Mouse (Mus musculus): ENCODE measurements around the gene Caap1. TPM values are rescaled to one million over a fixed set of nuclear protein-coding genes. Genes with fewer than 3 reads are reported as not detected.

Caap1 gene
- 29.1 TPM for polyA plus RNA-seq (2014; fragmentation: Illumina TruSeq; extraction: RNeasy Lipid Tissue Mini Kit (QIAGEN cat#74804); ENCODE audit: low read depth, low replicate concordance)

GRCm38 (mm10) chr4:94556265-94557054 is at the start of gene Caap1, which contains the start of gene Gm10306:
Caap1 (minus strand) TSS chr4:94556796.
Gm10306 (plus strand) TSS chr4:94556546.

GRCm38 (mm10) chr4:94603031-94603629 is 46.5 kb upstream of the Caap1 start, which contains the start of gene Plaa:
Plaa (minus strand) TSS chr4:94603244.

Other genes with a start within 250 kb of the Caap1 start
- not detected for gene Gm10306, start 250 bp downstream of the Caap1 start, polyA plus RNA-seq (2014; fragmentation: Illumina TruSeq; extraction: RNeasy Lipid Tissue Mini Kit (QIAGEN cat#74804); ENCODE audit: low read depth, low replicate concordance)
- gene Plaa, start 46.4 kb upstream of the Caap1 start, polyA plus RNA-seq (2014; fragmentation: Illumina TruSeq; extraction: RNeasy Lipid Tissue Mini Kit (QIAGEN cat#74804); ENCODE audit: low read depth, low replicate concordance) = 240 TPM
- gene Ift74, start 57.7 kb upstream of the Caap1 start, polyA plus RNA-seq (2014; fragmentation: Illumina TruSeq; extraction: RNeasy Lipid Tissue Mini Kit (QIAGEN cat#74804); ENCODE audit: low read depth, low replicate concordance) = 92.5 TPM
- not detected for gene Lrrc19, start 93.3 kb upstream of the Caap1 start, polyA plus RNA-seq (2014; fragmentation: Illumina TruSeq; extraction: RNeasy Lipid Tissue Mini Kit (QIAGEN cat#74804); ENCODE audit: low read depth, low replicate concordance)
- 62.7 TPM for gene Tek, start 182.5 kb upstream of the Caap1 start, polyA plus RNA-seq (2014; fragmentation: Illumina TruSeq; extraction: RNeasy Lipid Tissue Mini Kit (QIAGEN cat#74804); ENCODE audit: low read depth, low replicate concordance)

Measured in adrenal gland, adult 10 weeks (tissue).